Mouse (Mus musculus) cerebellum, adult 11-12 months (tissue): Measurements from ENCODE around the gene Pabpn1.

Experiments used
- DNase-seq: peaks from one replicate; pipeline ENCODE4 v3.0.0; 2022

Pabpn1 gene

DNA sequence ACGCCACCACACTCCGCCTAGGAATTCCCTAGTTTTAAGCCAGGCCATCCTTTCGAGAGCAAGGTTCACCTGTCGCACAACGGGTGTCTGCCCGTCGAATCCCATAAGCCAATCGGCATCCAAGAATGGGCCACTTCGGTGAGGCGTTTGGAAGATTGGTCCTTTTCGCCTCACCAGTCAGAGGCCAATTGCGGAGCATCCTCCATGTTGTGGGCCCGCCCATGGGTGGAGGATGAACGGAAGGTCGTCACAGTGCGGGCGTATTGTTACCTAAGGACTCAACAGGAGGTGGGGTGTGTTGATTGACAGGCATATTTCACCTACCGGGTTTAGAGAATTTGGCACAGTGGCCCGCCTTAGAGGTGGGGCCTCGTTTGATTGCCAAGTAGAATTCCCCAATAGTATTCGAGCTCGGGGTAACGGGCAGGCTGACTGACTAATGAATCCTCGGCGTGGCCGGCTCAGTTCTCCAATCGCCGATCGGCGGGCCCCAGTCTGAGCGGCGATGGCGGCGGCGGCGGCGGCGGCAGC, 1.4 kb downstream of the Pabpn1 start:
- DNase-seq, result peak; percentile 100

- DNase-seq, result no peak
These were observed 2.2 kb downstream of the Pabpn1 start for GRCm38 (mm10) chr14:54894296-54895151.

- DNase-seq, result no peak
These were observed 5.1 kb downstream of the Pabpn1 start for GRCm38 (mm10) chr14:54897445-54897844.

DNA sequence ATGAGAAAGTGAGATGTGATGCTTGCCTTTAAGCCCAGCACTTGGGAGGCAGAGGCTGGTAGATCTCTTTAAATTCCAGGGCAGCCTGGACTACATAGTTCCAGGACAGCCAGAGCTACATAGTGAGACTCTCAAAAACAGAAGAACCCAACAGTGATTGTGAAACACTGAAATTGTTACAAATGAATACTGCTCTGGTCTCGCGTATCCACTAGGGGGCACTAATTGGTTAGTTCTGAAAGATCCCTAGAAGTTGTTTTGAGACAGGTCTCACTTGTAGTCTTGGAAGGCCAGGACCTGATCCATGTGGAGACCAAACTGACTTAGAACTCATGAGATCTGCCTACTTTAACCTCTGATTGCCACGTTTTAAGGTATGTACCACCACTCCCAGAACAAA, 8.1 kb downstream of the Pabpn1 start:
- peak; percentile 64 for DNase-seq

DNA sequence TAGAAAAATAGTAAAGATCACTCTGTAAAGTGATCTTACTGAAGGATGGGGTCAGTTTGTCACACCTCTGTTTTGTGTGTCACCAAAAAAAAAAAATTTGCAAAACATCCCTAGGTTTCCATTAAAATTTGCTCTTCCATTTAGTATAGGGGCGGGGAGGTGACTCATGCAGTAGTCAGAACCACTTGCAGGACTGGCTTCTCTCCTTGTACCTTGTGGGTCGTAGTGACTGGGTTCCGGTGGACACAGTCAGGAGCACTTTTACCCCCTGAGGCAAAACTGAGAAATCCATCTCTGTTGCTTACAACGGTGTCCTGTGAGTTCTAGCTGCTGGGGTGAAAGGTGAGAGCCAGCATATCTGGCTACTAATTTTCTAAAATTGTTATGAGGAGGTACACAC, 11.3 kb downstream of the Pabpn1 start:
- no peak for DNase-seq

DNA sequence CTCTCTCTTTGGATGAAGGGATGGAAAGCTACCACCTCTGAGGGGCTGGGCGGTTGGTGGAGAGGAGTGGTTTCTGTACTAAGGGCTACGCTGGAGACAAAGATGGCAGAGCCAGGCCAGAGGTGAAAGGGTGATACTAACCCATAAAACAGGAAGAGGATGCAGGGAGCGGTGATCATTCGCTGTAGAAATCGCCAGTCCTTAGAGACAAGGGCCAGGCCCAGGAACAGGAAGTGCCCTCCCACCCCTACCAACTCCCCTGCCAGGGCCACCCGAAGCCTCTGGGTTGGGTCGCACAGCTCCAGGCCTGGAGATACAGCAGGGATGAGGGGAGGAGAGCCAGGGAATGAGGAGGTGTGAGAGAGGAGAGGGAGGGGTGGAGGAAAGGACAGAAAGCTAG, 16.4 kb downstream of the Pabpn1 start:
- DNase-seq, result no peak

DNA sequence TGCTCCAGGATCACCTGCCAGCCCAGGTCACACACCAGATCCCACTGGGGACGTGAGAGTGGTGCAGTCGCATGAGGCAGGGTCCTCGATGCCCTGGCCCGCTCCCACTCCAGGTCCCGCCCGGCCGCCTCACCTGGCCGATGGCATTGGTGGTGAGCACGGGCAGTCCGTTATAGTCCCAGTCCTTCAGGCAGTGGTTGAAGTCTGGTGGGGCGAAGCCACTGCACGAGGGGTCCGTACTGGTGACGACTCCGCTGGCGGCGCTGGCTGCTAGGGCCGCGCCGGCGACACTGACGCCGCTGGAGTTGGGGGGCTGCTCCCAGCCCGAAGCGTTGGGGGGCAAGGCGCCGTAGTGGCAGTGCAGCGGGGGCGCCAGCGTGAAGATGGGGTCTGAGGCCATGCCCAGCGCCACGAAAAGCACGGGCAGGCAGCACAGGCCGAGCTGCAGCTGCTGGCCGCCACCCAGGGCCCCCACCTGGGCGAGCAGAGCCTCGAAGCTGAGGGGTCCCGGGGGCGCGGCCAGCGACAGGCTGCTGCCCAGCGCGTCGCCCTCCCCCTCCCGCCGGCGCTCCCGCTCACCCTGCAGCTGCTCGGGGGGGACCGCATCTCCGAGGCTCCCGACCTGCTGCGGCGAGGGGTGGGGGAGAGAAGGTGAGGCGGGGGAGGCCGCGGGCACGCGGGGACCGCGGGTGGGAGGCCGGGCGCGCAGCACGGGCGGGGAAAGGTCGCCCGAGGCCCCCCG, 20.0 kb downstream of the Pabpn1 start:
- peak; percentile 59 for DNase-seq

- peak; percentile 82 for DNase-seq
These were observed 20.6 kb downstream of the Pabpn1 start, which contains the start of gene Slc22a17 for GRCm38 (mm10) chr14:54912886-54913285. Gene Slc22a17, minus strand, starts transcription at chr14:54913132.

DNA sequence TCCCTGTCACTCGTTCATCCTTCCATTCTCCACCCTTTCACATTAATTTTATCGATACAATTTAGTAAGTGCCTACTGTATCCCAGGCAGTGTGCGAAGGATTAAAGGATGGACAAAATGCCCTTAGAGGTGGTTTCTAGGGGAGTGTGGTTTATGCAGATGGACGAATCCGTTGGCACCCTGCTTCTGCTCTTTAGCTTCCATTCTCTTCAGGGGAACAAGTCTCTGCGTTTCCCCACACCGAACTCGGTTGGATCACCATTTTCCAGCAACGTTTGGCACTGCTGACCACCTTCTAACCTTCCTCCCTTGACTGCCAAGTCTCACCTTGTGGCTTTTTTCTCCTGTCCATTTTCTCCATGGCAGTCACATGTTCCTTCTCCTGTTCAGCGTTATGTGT, 21.0 kb downstream of the Pabpn1 start:
- DNase-seq, result no peak

DNA sequence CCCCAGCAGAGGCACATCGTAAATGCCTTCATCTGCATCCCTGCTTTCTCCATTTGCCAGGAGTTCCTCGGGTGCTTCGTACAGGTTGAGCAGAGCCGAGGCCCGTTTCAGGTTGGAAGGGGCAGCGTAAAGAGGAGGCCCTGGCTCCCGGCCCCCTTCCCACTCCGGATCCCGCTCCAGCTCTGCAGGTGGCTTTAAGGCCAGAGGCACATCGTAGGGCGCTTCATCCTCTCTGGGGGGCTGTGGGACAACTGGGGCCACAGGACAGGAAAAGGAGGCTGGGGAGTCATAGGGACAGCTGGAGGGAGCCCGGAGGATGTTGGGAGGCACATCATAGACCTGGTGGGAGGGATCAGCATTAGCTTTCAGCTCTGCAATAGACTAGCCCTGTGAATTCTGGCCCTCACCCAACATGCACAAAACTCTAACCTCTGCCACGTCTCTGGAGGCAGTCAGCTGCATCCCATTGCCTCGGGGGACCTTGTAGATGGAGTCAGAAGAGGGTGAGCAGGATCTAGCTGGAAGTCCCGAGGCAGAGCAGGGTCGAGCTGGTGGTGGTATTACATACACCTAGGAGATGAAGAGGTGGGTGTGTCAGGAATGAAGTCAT, 27.9 kb downstream of the Pabpn1 start:
- no peak for DNase-seq

DNA sequence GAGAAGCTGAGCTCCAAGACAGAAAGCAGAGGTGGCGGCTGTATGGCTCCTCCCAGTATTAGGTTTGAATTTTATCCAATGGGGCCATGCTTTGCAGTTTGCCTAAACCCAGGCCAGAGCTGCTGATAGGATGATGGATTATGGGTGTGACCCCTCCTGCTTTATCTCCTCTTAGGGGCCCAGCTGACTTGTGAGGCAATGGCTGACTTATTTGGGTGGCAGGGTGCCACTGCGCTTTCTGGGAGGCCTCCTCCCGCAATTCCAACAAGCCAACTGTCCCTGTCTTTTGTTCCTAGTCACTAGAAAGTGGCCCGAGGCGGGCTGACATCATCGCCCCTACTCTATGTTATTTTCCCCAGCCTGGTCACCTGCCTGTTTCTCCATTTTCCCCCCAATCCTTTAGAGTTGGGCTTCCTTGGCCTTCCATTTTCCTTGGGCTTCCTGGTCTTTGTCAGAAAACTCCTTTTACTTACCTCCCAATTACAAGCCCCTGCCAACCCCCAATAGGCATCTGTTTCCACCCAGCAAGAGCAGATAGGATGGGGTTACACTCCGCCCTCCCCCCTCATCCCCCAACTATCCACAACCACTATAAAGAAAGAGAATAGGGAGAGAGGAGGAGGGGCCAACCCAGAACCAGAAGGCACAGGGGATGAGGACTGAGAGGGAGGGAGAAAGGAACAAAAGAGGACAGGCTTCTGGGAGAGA, 32.5 kb downstream of the Pabpn1 start:
- no peak for DNase-seq

DNA sequence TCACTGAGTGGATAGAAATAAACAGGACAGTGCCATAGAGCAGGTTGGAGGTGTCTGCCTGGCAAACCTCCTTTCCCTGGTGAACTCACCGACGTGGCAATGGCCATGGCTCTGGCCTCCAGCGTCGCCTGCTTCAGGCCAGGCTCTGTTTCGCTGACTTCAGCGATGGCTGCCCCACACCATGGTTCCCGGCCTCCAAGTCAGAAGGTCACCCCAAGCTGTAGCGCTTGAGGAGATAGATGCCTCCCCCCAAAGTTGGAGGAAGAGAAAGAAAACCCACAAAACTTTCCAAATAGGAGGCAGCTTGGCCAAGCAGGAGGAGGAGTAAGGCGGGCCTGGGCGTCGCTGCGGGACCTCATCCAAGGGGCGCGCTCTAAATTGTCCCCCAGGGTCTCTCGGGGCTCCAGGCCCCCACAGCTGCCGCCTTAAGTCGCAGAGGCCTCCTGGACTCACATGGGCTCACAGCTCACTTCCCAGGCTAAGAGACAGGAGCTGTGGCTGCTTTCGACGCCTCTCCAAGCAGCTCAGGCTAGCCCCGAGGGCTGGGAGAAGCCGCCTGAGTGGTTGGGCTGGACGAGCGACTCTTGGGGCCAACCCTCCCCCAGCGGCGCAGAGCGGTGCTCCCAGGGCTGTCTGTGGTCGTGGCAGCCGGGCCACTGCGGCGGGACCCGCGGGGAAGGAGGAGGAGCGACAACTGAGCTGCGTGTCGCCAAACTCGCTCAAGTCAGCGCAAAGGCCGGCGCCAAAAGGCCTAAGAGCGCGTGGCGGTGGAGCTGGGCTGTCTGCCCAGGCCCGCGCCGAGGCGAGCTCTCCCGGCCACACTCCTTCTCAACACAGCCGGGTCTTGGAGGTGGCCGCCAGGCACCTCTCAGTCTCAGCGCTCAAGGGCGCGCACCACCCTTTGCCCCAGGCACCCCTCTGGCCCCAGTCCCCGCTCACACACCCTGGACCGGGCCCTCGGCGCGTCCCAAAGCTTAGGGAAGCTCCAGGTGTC, 33.3 kb downstream of the Pabpn1 start, which contains the start of gene Efs:
Efs (minus strand) TSS at position 778 of the 994 bp plus-strand sequence.
- peak; percentile 46 for DNase-seq

- DNase-seq, result no peak
These were observed 34.3 kb downstream of the Pabpn1 start for GRCm38 (mm10) chr14:54926401-54927158.

DNA sequence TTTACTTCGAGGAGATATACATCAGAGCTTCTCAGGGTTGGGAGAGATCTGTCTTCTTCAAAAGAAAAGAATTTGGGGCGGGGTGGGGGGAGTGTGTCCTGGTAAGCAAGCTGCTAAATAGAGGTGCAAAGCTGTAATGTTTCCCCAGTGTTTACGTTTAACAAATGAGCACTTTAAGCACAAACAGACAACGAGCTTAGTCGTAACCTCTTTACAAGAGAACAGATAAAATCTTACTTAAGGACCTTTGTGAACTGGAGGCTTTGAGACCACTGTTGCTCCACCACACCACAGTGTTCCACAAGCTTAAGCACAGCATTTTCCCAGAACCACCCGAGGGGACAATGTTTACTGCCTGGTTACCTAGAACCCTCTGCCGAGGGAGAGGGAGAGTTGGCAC, 35.0 kb downstream of the Pabpn1 start:
- DNase-seq, result no peak

- DNase-seq, result no peak
These were observed 37.5 kb downstream of the Pabpn1 start for GRCm38 (mm10) chr14:54929801-54930200.

DNA sequence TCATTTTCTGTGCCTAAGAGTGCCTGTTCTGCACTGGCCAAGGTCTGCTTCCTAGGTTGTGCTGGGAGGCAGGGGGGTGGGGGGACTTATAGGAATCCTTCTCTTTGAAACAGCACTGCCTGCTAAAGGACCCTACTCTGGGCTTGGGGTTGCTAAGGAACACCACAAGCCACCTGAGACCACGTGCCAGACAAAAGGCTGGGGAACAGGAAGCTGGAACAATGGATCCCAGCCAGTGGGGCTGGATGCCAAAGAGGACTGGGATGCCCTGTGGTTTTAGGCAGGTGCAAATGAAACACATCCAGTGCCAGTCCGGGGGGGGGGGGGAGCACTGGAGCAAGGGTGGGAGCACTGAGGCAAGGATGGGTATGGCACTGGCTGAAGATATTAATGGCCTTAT, 38.1 kb downstream of the Pabpn1 start:
- no peak for DNase-seq

GRCm38 (mm10) chr14:54932645-54933150, 40.4 kb downstream of the Pabpn1 start, which contains the start of gene Il25:
Gene Il25, plus strand, starts transcription at chr14:54932695.
- DNase-seq, result no peak

GRCm38 (mm10) chr14:54935904-54936830, 43.9 kb downstream of the Pabpn1 start, which contains the start of gene Cmtm5:
Gene Cmtm5, plus strand, starts transcription at chr14:54936261.
- DNase-seq, result peak; percentile 64

- DNase-seq, result no peak
These were observed 44.5 kb downstream of the Pabpn1 start for GRCm38 (mm10) chr14:54936831-54937160.
